Mouse (Mus musculus): ENCODE results near the gene Vangl1. TPM values are rescaled to one million over a fixed set of nuclear protein-coding genes. Genes with fewer than 3 reads are reported as not detected.

Gene Vangl1
- total and polyA plus RNA-seq, 3 experiments: not detected

DNA sequence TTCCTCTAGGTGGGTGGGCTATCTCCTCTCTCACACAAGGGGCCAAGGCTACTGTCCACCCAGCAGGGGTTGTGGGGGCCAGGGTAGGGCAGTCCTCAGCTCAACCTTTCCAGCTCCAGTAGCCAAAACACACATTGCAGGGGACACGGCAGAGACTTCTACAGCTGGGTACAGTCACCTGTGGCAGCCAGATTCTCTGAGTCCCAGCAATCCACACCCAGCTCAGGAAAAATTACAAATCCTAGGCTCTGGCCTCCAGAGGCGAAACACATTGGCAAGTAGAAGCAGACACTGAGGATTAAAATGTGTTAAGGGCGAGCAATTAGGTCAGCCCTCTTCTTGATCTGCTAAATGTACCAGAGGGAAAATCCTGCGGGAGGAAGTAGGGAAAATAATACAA, 49.1 kb upstream of the Vangl1 start:
- DNase-seq (ENCODE audit: extremely low read depth): no peak
- in situ Hi-C loops (cut with MboI; ENCODE audit: low pct_ligation_motif_present, low pct_unique_long_range_greater_than_20kb, low sequenced_read_pairs): no loop called here
- Histone ChIP-seq H3K79me2 (replicated peaks; ENCODE audit: control insufficient read depth, extremely low read depth, insufficient read depth, poor library complexity, severe bottlenecking) (no peaks in the 10 kb centered on the region), H3K9me3 (replicated peaks; ENCODE audit: low read length) (peaks cover 4% of the 10 kb centered on the region), H3K4me3 (replicated peaks in 1 of 3; ENCODE audit: low read depth in 2 of 3, low read length in 2 of 3, poor library complexity in 1 of 3) (no peak overlapping the region), H3K27me3 (replicated peaks) (no peaks in the 10 kb centered on the region), H3K27ac (ENCODE audit: insufficient read depth, low read depth) (no peak overlapping the region), H3K9ac (ENCODE audit: insufficient read depth, low read depth) (no peak overlapping the region), H3K36me3 (replicated peaks in 1 of 2; ENCODE audit: control insufficient read depth in 1 of 2, insufficient read depth in 1 of 2, low read length in 1 of 2) (no peaks in the 10 kb centered on the region), H3K4me2 (ENCODE audit: insufficient read depth, low read depth, poor library complexity, severe bottlenecking) (no peak overlapping the region), H3K4me1 (ENCODE audit: control insufficient read depth in 1 of 2, insufficient read depth in 2 of 2) (peaks cover 0 to 4% of the 10 kb centered on the region in 2 experiments; a peak in 1 of 4 replicates)
- TF ChIP-seq CHD1 (IDR thresholded peaks at IDR 0.05; ENCODE audit: low read depth, low read length): no peak
- TF ChIP-seq ETS1 (conservative IDR thresholded peaks at IDR 0.05; ENCODE audit: low read depth, low read length): no peak
- no peak for TF ChIP-seq POLR2AphosphoS2 (IDR thresholded peaks at IDR 0.05; ENCODE audit: low read depth, low read length)
- TF ChIP-seq JUND (conservative IDR thresholded peaks at IDR 0.05; ENCODE audit: low read depth, low read length): no peak
- dilution Hi-C loops (cut with MboI; ENCODE audit: extremely low pct_ligation_motif_present, extremely low pct_unique_long_range_greater_than_20kb, low sequenced_read_pairs): no loop called here

DNA sequence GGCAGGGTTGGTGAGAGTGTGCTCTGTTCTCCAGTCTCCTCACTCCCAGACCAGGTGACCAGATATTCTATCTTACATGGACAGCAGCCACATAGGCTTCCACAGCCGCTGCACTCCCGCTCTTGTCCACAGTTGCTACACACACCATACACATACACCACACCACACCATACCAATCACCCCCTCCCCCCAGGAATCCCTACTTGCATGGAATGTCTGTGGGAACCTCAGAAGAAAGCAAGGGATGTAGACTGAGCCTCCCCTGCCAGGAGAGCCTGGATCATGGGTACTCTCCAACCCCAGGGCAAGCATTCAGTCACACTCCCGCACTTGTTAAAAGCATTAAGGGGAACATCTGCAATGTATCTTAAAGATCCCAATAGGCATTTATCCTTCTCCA, 48.4 kb upstream of the Vangl1 start:
- peaks cover 0 to 4% of the 10 kb centered on the region in 2 experiments; a peak in 1 of 4 replicates for H3K4me1 ChIP-seq (ENCODE audit: control insufficient read depth in 1 of 2, insufficient read depth in 2 of 2)
- no peaks in the 10 kb centered on the region for H3K79me2 ChIP-seq (replicated peaks; ENCODE audit: control insufficient read depth, extremely low read depth, insufficient read depth, poor library complexity, severe bottlenecking)
- no peaks in the 10 kb centered on the region for H3K36me3 ChIP-seq (replicated peaks in 1 of 2; ENCODE audit: control insufficient read depth in 1 of 2, insufficient read depth in 1 of 2, low read length in 1 of 2)
- no peak overlapping the region for H3K27ac ChIP-seq (ENCODE audit: insufficient read depth, low read depth)
- dilution Hi-C loops (cut with MboI; ENCODE audit: extremely low pct_ligation_motif_present, extremely low pct_unique_long_range_greater_than_20kb, low sequenced_read_pairs): no loop called here
- no peak for DNase-seq (ENCODE audit: extremely low read depth)
- H3K9ac ChIP-seq (ENCODE audit: insufficient read depth, low read depth): no peak overlapping the region
- H3K4me3 ChIP-seq (replicated peaks in 1 of 3; ENCODE audit: low read depth in 2 of 3, low read length in 2 of 3, poor library complexity in 1 of 3): no peak overlapping the region
- in situ Hi-C loops (cut with MboI; ENCODE audit: low pct_ligation_motif_present, low pct_unique_long_range_greater_than_20kb, low sequenced_read_pairs): no loop called here
- peaks cover 4% of the 10 kb centered on the region for H3K9me3 ChIP-seq (replicated peaks; ENCODE audit: low read length)
- TF ChIP-seq GABPA (IDR thresholded peaks at IDR 0.05; ENCODE audit: insufficient replicate concordance, low read depth, low read length) (no peak), SMC3 (IDR thresholded peaks at IDR 0.05; ENCODE audit: low read depth, low read length) (no peak), RAD21 (IDR thresholded peaks at IDR 0.05; ENCODE audit: low read depth, low read length) (no peak), MXI1 (IDR thresholded peaks at IDR 0.05; ENCODE audit: low read depth, low read length) (no peak), TBP (conservative IDR thresholded peaks at IDR 0.05; ENCODE audit: low read depth, low read length) (no peak), ELF1 (IDR thresholded peaks at IDR 0.05; ENCODE audit: low read depth, low read length) (no peak), CHD2 (IDR thresholded peaks at IDR 0.05; ENCODE audit: low read length) (no peak), USF1 (IDR thresholded peaks at IDR 0.05; ENCODE audit: low read depth, low read length) (no peak), PAX5 (IDR thresholded peaks at IDR 0.05; ENCODE audit: low read length) (no peak), EP300 (IDR thresholded peaks at IDR 0.05; ENCODE audit: low read length) (no peak), MYC (IDR thresholded peaks at IDR 0.05; ENCODE audit: low read depth, low read length) (no peak), JUN (IDR thresholded peaks at IDR 0.05; ENCODE audit: insufficient read depth, low read depth, low read length) (no peak), USF2 (conservative IDR thresholded peaks at IDR 0.05; ENCODE audit: low read depth, low read length) (no peak), ETS1 (conservative IDR thresholded peaks at IDR 0.05; ENCODE audit: low read depth, low read length) (no peak)
- H3K27me3 ChIP-seq (replicated peaks): no peaks in the 10 kb centered on the region
- H3K4me2 ChIP-seq (ENCODE audit: insufficient read depth, low read depth, poor library complexity, severe bottlenecking): no peak overlapping the region

Data from CH12.LX (cell line).